Mouse (Mus musculus): ENCODE results near the gene Chadl. TPM values are rescaled to one million over a fixed set of nuclear protein-coding genes. Genes with fewer than 3 reads are reported as not detected.

Gene Chadl
- polyA plus RNA-seq, 1 experiment: 1.7 TPM

GRCm38 (mm10) chr15:81666957-81667356, 30.1 kb downstream of the Chadl start:
- Histone ChIP-seq H3K4me1 (replicated peaks; ENCODE audit: control insufficient read depth, insufficient read depth, low read length) (peaks cover 12% of the 10 kb centered on the region; the same call in 1 of the 2 replicates), H3K36me3 (ENCODE audit: control insufficient read depth, insufficient read depth, low read length) (peaks cover 14% of the 10 kb centered on the region), H3K4me3 (ENCODE audit: control insufficient read depth, insufficient read depth, low read length) (no peak overlapping the region), H3K27ac (ENCODE audit: control insufficient read depth, insufficient read depth, low read length) (no peak overlapping the region), H3K27me3 (ENCODE audit: control insufficient read depth, insufficient read depth, low read length) (no peaks in the 10 kb centered on the region)
- 95% methylated on average over 10 of the region's 10 CpGs for WGBS
- no peak for DNase-seq
- no peak for TF ChIP-seq CTCF (IDR thresholded peaks at IDR 0.05; ENCODE audit: borderline replicate concordance, control insufficient read depth, extremely low read depth, insufficient read depth, low read length, poor library complexity)
- TF ChIP-seq POLR2A (IDR thresholded peaks at IDR 0.05; ENCODE audit: control insufficient read depth, extremely low read depth, insufficient read depth, low read length, poor library complexity): no peak

GRCm38 (mm10) chr15:81663697-81664561, 33.2 kb downstream of the Chadl start, which contains the start of gene L3mbtl2:
Gene L3mbtl2 (plus strand): TSS chr15:81663889.
- H3K36me3 ChIP-seq (ENCODE audit: control insufficient read depth, insufficient read depth, low read length): peaks cover 6% of the 10 kb centered on the region; the same call in 1 of the 2 replicates

GRCm38 (mm10) chr15:81663281-81663680, 33.8 kb downstream of the Chadl start:
- no peak overlapping the region for H3K27ac ChIP-seq (ENCODE audit: control insufficient read depth, insufficient read depth, low read length)
- no peak for DNase-seq
- TF ChIP-seq POLR2A (IDR thresholded peaks at IDR 0.05; ENCODE audit: control insufficient read depth, extremely low read depth, insufficient read depth, low read length, poor library complexity): no peak
- TF ChIP-seq CTCF (IDR thresholded peaks at IDR 0.05; ENCODE audit: borderline replicate concordance, control insufficient read depth, extremely low read depth, insufficient read depth, low read length, poor library complexity): no peak
- H3K27me3 ChIP-seq (ENCODE audit: control insufficient read depth, insufficient read depth, low read length): no peaks in the 10 kb centered on the region
- H3K36me3 ChIP-seq (ENCODE audit: control insufficient read depth, insufficient read depth, low read length): 0 out of 2 replicates have a peak, but pooled peaks cover 4% of the 10 kb centered on the region
- H3K4me1 ChIP-seq (replicated peaks; ENCODE audit: control insufficient read depth, insufficient read depth, low read length): peaks cover 12% of the 10 kb centered on the region; the same call in 1 of the 2 replicates
- H3K4me3 ChIP-seq (ENCODE audit: control insufficient read depth, insufficient read depth, low read length): no peak overlapping the region
- 77% methylated on average over 10 of the region's 10 CpGs for WGBS

More at GRCm38 (mm10) chr15:81663697-81664561, 33.2 kb downstream of the Chadl start, which contains the start of gene L3mbtl2:
- TF ChIP-seq POLR2A (IDR thresholded peaks at IDR 0.05; ENCODE audit: control insufficient read depth, extremely low read depth, insufficient read depth, low read length, poor library complexity) (peak; percentile 71), CTCF (IDR thresholded peaks at IDR 0.05; ENCODE audit: borderline replicate concordance, control insufficient read depth, extremely low read depth, insufficient read depth, low read length, poor library complexity) (peak; percentile 43)
- under 1% methylated on average over 55 of the region's 55 CpGs for WGBS
- peak; percentile 93 for DNase-seq
- Histone ChIP-seq H3K4me1 (replicated peaks; ENCODE audit: control insufficient read depth, insufficient read depth, low read length) (peaks cover 12% of the 10 kb centered on the region; the same call in 1 of the 2 replicates), H3K27me3 (ENCODE audit: control insufficient read depth, insufficient read depth, low read length) (no peaks in the 10 kb centered on the region), H3K27ac (ENCODE audit: control insufficient read depth, insufficient read depth, low read length) (peak within 1 kb of the TSS; percentile 41; the same call in 1 of the 2 replicates), H3K4me3 (ENCODE audit: control insufficient read depth, insufficient read depth, low read length) (peak within 1 kb of the TSS; percentile 87)

- Histone ChIP-seq H3K27me3 (ENCODE audit: control insufficient read depth, insufficient read depth, low read length) (no peaks in the 10 kb centered on the region), H3K4me3 (ENCODE audit: control insufficient read depth, insufficient read depth, low read length) (no peak overlapping the region), H3K27ac (ENCODE audit: control insufficient read depth, insufficient read depth, low read length) (no peak overlapping the region), H3K36me3 (ENCODE audit: control insufficient read depth, insufficient read depth, low read length) (no peaks in the 10 kb centered on the region), H3K4me1 (replicated peaks; ENCODE audit: control insufficient read depth, insufficient read depth, low read length) (peaks cover 3% of the 10 kb centered on the region; the same call in 1 of the 2 replicates)
- TF ChIP-seq POLR2A (IDR thresholded peaks at IDR 0.05; ENCODE audit: control insufficient read depth, extremely low read depth, insufficient read depth, low read length, poor library complexity): no peak
- no peak for TF ChIP-seq CTCF (IDR thresholded peaks at IDR 0.05; ENCODE audit: borderline replicate concordance, control insufficient read depth, extremely low read depth, insufficient read depth, low read length, poor library complexity)
- WGBS: 93% methylated on average over 2 of the region's 2 CpGs
- no peak for DNase-seq
Measured at GRCm38 (mm10) chr15:81661701-81662100, 35.4 kb downstream of the Chadl start.

GRCm38 (mm10) chr15:81650636-81651035, 46.5 kb downstream of the Chadl start:
- peaks cover 49% of the 10 kb centered on the region for H3K36me3 ChIP-seq (ENCODE audit: control insufficient read depth, insufficient read depth, low read length)
- no peak overlapping the region for H3K27ac ChIP-seq (ENCODE audit: control insufficient read depth, insufficient read depth, low read length)
- TF ChIP-seq POLR2A (IDR thresholded peaks at IDR 0.05; ENCODE audit: control insufficient read depth, extremely low read depth, insufficient read depth, low read length, poor library complexity): no peak
- TF ChIP-seq CTCF (IDR thresholded peaks at IDR 0.05; ENCODE audit: borderline replicate concordance, control insufficient read depth, extremely low read depth, insufficient read depth, low read length, poor library complexity): no peak
- H3K4me1 ChIP-seq (replicated peaks; ENCODE audit: control insufficient read depth, insufficient read depth, low read length): no peaks in the 10 kb centered on the region
- no peak overlapping the region for H3K4me3 ChIP-seq (ENCODE audit: control insufficient read depth, insufficient read depth, low read length)
- no peaks in the 10 kb centered on the region for H3K27me3 ChIP-seq (ENCODE audit: control insufficient read depth, insufficient read depth, low read length)
- no peak for DNase-seq
- 94% methylated on average over 7 of the region's 7 CpGs for WGBS

- H3K4me1 ChIP-seq (replicated peaks; ENCODE audit: control insufficient read depth, insufficient read depth, low read length): no peaks in the 10 kb centered on the region
- H3K27me3 ChIP-seq (ENCODE audit: control insufficient read depth, insufficient read depth, low read length): no peaks in the 10 kb centered on the region
- H3K27ac ChIP-seq (ENCODE audit: control insufficient read depth, insufficient read depth, low read length): no peak overlapping the region
- TF ChIP-seq CTCF (IDR thresholded peaks at IDR 0.05; ENCODE audit: borderline replicate concordance, control insufficient read depth, extremely low read depth, insufficient read depth, low read length, poor library complexity): no peak
- no peak for TF ChIP-seq POLR2A (IDR thresholded peaks at IDR 0.05; ENCODE audit: control insufficient read depth, extremely low read depth, insufficient read depth, low read length, poor library complexity)
- H3K36me3 ChIP-seq (ENCODE audit: control insufficient read depth, insufficient read depth, low read length): peaks cover 58% of the 10 kb centered on the region
- no peak for DNase-seq
- WGBS: 96% methylated on average over 8 of the region's 8 CpGs
- no peak overlapping the region for H3K4me3 ChIP-seq (ENCODE audit: control insufficient read depth, insufficient read depth, low read length)
Measured at GRCm38 (mm10) chr15:81649516-81650455, 47.3 kb downstream of the Chadl start.

Other genes starting within 250 kb of the Chadl start
- gene Rbx1, start 231.0 kb downstream of the Chadl start, polyA plus RNA-seq (2012; rRNA removed): 85.2 and 104 TPM in 2 replicates
- gene Ep300, start 111.9 kb downstream of the Chadl start, polyA plus RNA-seq (2012; rRNA removed): 60.6 and 70.7 TPM in 2 replicates
- 35.4 and 35.6 TPM in 2 replicates for gene L3mbtl2, start 33.4 kb downstream of the Chadl start, polyA plus RNA-seq (2012; rRNA removed)
- 42.3 and 49.5 TPM in 2 replicates for gene Zc3h7b, start 47.8 kb upstream of the Chadl start, polyA plus RNA-seq (2012; rRNA removed)
- gene Rangap1, start 48.2 kb upstream of the Chadl start, polyA plus RNA-seq (2012; rRNA removed): 73.9 and 82.0 TPM in 2 replicates
- 29.3 and 34.6 TPM in 2 replicates for gene Tef, start 105.1 kb upstream of the Chadl start, polyA plus RNA-seq (2012; rRNA removed)
- gene Tob2, start 161.5 kb upstream of the Chadl start, polyA plus RNA-seq (2012; rRNA removed): 64.6 and 76.1 TPM in 2 replicates
- 71.7 and 87.9 TPM in 2 replicates for gene Phf5a, start 174.6 kb upstream of the Chadl start, polyA plus RNA-seq (2012; rRNA removed)
- 342 and 377 TPM in 2 replicates for gene Aco2, start 175.0 kb upstream of the Chadl start, polyA plus RNA-seq (2012; rRNA removed)
- gene Polr3h, start 229.0 kb upstream of the Chadl start, polyA plus RNA-seq (2012; rRNA removed): 16.7 and 17.5 TPM in 2 replicates
- 1.9 and 6.8 TPM in 2 replicates for gene Csdc2, start 239.5 kb upstream of the Chadl start, polyA plus RNA-seq (2012; rRNA removed)